Mouse (Mus musculus): ENCODE results near the gene Ccnyl1.

DNA sequence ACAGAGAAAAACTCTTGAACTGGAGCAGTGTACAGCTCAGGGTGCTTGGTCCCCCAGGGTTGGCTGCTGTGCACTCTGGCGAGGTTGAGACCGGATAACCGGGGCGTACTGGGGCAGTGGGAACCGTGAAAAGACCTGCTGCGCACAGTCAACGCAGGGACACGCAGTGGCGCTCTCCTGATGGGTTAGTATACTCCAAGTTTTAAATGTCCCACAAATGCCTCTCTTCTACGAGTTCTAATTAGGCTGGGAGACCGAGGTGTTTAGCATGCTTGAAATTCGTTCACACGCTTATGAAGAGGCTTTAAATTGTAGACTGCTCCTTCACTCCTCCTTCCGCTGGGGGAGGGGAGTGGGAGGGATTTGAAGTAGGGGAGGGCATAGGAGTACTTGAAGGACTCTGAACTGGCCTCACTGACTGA, 48.4 kb downstream of the Ccnyl1 start:
- TF ChIP-seq CTCF (IDR thresholded peaks at IDR 0.05) (peak; percentile 35), EP300 (IDR thresholded peaks at IDR 0.05) (0 out of 2 replicates have a peak, but pooled peaks have one; percentile 6)

Data from lung, postnatal 0 days (tissue).